Mouse (Mus musculus) myocyte (in vitro differentiated cells): ENCODE measurements around the gene Napsa.

ENCODE experiments used
- MYOG ChIP-seq, 3 experiments: IDR thresholded peaks; one replicate each; pipeline ENCODE4 v1.6.1; 2011; ENCODE audit warnings: control low read depth in 2 of 3, low read depth in 2 of 3, mild to moderate bottlenecking in 2 of 3; ENCODE audit not compliant: insufficient read length in 2 of 3, control insufficient read depth in 1 of 3, insufficient read depth in 1 of 3
- POLR2A ChIP-seq: IDR thresholded peaks from one replicate; pipeline ENCODE4 v1.6.1; 2011; ENCODE audit warnings: low read depth, mild to moderate bottlenecking, control low read depth, moderate library complexity; ENCODE audit not compliant: insufficient read length
- USF1 ChIP-seq: IDR thresholded peaks from one replicate; pipeline ENCODE4 v1.6.1; 2011; ENCODE audit warnings: low read depth, mild to moderate bottlenecking, control low read depth, moderate library complexity

DNA sequence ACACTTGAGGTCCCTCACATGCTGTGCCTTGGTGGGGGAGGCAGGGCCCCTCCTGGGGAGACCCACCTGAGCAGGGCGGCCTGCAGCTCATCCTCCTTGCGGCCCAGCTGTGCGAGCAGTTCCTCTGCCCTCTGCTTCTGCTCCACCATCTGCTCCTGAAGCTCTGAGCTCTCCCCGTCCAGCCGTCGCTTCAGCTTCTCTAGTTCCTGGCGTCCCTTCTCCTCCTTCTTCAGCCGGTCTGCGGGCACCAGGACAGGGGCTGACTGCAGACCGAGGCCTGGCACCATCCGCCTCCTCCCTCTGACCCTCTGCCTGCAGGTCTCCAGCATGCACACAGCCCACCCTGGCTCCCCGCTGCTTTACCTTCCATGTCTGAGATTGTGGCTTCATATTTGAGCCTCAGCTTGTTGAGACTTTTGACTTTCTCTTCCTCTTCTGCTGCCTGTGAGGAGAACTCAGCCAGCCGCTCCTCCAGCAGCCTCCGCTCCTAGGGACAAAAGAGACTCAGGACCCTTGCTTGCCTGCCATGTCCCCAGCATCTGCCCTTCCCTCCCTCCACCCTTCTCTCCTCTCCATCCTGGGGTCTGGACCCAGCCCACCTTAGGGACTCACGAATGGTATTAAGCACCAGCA lies 56.3 kb downstream of the Napsa start:
- no peak for TF ChIP-seq POLR2A
- no peak for TF ChIP-seq USF1
- TF ChIP-seq MYOG (IDR thresholded peaks at IDR 0.05; ENCODE audit: control insufficient read depth in 1 of 3, insufficient read depth in 1 of 3, insufficient read length in 2 of 3, low read depth in 2 of 3) = no peak
